Mouse (Mus musculus): ENCODE measurements at regions not wholly inside any gene's neighbourhood (a gene's known extent, or its start where the extent isn't known, plus 50 kb on each side); places are given as distances from the start of the nearest gene placed in this dataset.

DNA sequence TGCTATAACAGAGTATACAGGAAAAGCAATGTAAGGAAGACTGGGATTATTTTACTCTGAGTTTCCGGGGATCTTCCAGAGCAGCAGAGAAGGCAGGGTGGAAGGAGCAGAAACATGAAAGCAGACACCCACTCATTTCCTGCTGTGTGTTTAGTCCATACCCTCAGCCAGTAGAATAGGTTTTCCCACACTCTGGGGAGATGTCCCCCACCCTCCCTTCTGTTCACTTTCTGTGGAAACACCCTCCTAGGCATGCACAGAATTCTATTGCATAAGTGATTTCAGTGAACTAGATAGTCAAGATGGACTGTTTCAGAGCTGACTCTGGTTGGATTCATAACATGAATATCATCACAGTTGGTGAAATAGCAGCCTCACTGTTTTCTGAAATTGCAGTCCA, 156.9 kb downstream of the AI429214 start:
- no peak for TF ChIP-seq CTCF (IDR thresholded peaks at IDR 0.05; ENCODE audit: low read depth, low read length)
- no peak for TF ChIP-seq TAL1 (conservative IDR thresholded peaks at IDR 0.05; ENCODE audit: low read depth, low read length)
- no peak for TF ChIP-seq GATA1 (IDR thresholded peaks at IDR 0.05; ENCODE audit: borderline replicate concordance, low read length)

All from G1E (cell line).